Mouse (Mus musculus): ENCODE measurements around the gene Crot.

DNA sequence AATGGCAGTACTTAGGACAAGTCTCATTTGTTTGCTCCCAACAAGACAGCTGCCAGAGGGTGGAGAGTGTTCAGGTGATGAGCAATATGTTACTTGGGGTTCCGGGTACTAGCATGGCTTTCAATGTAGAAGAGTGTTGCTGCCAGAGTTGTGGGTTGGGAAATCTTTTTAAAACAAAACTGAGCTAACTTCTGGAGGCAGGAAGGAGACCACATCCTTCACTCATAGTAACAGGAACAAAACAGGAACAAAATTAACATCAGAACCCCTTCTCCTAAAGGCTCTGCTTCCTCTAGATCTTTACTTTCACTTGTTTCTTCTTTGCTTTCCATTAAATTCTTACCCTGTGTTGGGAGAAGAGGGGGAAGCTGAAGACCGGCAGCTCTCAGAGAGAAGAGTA, 43.5 kb downstream of the Crot start:
- TF ChIP-seq CTCF (IDR thresholded peaks at IDR 0.05; ENCODE audit: extremely low read depth, insufficient read depth, low read length) (no peak), POLR2A (IDR thresholded peaks at IDR 0.05; ENCODE audit: extremely low read depth, insufficient read depth, low read length) (no peak)

Data from cortical plate, adult 2 months (tissue).